Mouse (Mus musculus) spleen, postnatal 4 days (tissue): ENCODE measurements around the gene Vpreb3.
A peak's percentile ranks its signal among the peaks of the same experiment; 100 is the strongest.

ENCODE experiments used
- DNase-seq, 2 experiments: peaks; one replicate each; pipeline ENCODE4 v3.0.0; 2022; ENCODE audit warnings: low spot score in 2 of 2

Gene Vpreb3

DNA sequence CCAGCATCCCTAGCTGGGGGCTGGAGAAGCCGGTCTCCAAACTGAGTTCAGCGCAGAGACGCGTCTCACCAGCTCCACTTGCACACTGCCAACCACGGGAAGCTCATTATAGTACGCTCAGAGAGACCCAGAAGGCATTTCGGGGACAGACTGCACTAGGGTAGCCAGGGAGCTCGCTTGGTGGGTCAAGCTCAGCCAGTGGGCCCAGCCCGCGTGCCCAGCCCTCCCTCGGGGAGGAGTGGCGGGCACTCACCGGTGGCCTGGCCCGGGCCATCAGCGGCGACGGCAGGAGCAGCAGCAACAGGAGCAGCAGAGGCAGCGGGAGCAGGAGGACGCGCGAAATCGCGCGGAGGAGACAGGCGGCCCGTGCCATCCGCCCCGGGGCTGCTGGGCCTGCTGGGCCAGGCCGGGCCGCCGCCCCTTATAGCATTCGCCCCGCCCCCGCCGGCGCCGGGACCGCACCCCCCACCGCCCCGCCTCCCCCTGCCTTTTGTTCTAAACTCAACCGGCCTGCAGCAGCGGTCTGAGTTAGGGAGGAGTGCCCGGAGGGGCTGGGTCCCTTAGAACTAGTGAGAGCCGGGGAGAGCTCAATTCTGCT lies 10.7 kb upstream of the Vpreb3 start:
- peak; percentile 46 to 80 for DNase-seq

DNA sequence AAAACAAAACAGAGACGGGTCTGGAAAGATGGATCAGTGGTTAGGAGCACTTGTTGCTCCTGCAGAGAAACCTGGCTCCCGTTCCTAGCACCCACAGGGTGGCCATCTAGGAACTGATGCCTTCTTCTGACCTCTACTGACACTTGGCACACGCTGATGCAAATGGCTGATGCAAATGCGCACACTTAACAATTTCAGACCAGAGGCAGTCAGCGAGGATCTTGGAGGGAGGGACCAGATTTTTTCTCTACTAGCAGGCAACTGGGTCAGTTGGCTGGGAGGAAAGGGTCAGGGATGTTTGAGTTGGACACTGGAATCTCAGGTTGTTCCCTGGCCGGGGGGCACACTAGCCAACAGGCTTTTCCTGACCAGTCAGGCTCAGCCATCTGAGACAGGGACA lies 10.0 kb upstream of the Vpreb3 start, which contains the start of gene Chchd10:
Gene Chchd10 (plus strand): TSS at position 240 of the 400 bp plus-strand sequence.
- DNase-seq = no peak

DNA sequence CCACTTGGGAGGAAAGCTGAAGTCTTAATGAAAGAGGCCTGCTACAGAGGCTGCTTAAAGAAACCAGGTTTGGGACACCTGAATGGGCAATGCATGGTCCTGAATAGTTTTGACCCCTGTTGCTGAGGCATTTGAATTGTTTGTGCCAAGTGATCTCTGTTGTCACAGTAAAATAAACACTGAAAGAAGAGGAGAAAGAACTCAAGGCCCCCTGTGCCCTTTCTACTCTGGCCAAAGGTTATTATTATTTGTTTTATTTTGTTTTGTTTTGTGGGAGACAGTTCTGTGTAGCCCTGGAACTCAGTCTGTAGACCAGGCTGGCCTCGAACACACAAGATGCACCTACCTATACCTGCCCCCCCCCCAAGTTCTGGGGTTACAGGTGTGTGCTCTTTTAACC lies 7.9 kb upstream of the Vpreb3 start:
- no peak for DNase-seq

DNA sequence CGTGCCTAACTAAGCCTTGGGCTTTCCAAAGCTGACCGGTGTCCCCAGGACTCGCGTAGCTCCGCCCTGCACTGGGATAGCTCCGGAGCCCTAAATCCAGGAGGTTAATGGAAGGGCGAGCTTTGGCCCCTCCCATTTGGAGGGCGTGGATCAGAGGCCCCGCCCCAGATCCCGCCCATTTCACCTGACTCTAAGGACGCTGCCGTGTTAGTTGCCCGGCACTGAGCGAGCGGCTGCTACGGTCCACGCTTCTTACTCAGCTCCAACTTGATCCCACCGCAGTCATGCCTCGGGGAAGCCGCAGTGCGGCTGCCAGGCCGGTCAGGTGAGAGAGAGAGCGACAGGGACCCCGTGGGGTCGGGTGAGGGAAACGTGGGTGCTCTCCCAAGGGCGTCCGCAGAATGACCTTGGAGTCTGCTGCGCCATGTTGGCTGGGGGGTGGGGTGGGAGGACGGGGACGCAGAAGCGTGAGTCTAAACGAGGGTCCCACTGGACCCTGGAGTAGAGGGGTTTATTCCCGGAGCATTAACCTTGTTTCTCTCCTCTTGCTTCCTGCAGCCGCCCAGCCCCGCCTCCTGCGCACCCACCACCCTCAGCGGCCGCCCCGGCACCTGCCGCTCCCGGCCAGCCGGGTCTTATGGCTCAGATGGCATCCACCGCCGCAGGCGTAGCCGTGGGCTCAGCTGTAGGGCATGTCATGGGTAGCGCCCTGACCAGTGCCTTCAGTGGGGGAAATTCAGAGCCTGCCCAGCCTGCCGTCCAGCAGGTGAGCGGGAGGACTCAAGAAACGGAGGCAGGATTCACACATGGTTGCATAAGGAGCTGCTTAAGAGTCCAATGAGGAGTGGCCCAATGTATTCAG lies 6.9 kb upstream of the Vpreb3 start, which contains the start of gene Mmp11:
Gene Mmp11 (minus strand): TSS at position 817 of the 862 bp plus-strand sequence.
- peak; percentile 73 to 86 for DNase-seq

DNA sequence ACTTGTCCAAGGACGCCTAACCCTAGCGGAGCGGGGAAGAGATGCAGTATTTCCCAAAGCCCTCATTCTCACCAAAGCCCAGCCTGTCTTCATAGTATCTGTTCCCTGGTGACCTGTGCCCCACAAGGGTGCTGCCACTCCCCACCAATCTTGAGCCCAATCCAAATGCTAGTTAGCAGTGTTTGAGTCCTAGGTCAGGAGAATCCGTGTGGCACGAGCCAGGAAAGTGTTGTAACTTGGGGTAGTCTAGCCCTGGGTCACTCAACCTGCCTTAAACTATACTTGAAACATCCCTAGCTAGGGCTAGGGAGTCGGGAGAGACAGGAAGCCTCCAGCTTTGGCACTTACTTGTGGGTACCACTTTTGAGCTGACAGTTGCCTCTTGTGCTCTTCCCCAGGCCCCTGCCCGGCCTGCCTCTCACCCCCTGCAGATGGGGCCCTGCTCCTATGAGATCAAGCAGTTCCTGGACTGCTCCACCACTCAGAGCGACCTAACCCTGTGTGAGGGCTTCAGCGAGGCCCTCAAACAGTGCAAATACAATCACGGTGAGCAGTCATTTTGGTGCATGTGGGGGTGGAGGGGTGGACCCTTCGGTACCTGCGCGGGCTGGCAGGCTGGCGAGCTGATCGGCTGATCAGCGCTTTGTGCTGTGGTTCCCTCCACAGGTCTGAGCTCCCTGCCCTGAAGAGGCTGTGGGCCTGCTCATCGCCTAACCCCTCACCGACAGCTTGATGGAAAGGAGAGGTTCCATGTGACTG lies 5.8 kb upstream of the Vpreb3 start:
- DNase-seq = peak; percentile 30 to 70

DNA sequence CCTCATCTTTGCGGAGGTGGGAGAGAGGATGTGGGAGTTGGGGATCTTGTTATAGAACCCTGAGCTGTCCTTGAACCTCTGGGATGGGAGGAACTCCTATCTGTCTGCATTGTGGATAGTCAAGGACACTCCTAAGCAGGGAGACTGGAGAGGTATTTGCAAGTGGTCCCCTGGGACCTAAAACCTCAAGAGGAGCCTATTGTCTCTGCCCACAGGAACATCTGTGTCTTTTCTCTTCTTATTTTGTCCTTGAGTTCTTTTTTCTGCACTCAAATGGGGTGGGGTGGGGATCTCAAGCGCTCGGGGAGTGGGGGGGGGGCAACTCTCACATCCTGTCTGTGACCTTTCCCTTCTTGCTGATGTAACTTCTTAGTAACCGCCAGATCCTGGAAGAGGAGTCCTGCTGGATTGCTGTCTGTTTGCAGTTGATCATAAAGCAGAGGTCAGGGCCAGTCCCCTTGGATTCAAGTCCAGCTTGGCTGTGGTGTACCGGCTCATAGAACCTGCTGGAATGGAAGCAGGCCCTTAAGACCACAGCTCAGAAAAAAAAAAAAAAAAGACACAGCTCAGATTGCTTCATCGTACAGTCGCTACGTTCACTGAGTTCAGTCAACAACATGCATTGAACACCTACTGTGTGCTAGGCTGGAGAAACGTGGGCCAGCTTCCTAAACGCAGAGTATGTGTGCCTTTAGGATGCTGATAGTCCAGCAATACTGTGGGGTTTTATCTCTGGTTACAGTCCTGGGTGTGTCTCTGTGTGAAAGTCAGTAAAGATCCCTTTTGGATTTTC lies 4.8 kb upstream of the Vpreb3 start:
- peak in 1 of 2 experiments; percentile 34 for DNase-seq

DNA sequence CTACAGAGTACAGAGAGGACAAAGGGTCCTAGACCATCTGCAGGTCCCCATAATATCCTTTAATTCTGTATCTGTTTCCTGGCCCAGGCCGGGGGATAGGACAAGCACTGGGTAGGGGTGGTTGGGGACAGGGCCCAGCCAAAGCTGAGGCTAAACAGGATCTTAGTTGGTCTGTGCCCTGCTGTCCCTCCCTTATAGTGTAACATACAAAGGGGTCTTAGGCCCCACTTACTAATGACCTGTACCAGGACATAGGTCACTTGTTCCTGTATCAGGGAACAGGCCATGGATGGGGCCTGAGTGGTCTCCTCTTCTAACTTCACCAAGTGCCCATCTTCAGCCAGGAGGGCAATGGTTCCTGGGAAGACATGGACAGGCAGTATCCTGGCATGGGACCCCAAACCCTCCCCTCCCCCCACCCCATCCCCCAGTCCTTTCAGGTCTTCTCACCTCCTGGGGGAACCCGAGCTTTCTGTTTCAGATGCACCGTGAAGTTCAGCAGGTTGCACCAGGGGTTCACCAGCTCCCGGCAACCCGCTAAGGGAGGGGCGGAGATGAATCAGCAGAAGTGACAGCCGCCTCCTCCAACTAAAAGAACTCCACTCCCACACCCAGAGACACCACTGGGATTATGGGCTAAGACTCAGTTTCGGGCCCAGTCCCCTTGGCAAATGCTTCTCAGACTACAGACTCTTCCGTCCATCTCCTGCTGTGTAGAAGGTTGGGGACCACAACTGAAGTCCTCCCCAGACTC lies 3.2 kb upstream of the Vpreb3 start:
- peak; percentile 75 to 84 for DNase-seq

DNA sequence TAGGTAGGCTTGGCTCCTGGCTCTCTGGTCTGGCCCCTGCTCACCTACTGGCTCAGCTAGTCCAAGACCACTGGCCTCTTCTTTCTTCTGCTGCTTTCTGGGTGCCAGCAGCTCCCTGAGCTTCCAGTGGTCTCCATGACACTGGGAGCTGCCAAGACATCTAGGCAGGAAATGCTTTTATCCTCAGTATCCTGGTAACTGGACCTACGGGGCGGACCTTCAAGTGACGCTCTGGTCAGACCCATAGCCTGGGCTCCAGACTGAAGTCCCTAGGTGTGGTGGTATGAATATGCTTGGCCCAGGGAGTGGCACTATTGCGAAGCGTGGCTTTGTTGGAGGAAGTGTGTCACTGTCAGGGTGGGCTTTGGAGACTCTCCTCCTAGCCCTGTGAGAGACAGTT lies 2.3 kb upstream of the Vpreb3 start, which contains the start of gene Gm867:
Gene Gm867 (minus strand): TSS at position 153 of the 400 bp plus-strand sequence.
- DNase-seq = no peak

DNA sequence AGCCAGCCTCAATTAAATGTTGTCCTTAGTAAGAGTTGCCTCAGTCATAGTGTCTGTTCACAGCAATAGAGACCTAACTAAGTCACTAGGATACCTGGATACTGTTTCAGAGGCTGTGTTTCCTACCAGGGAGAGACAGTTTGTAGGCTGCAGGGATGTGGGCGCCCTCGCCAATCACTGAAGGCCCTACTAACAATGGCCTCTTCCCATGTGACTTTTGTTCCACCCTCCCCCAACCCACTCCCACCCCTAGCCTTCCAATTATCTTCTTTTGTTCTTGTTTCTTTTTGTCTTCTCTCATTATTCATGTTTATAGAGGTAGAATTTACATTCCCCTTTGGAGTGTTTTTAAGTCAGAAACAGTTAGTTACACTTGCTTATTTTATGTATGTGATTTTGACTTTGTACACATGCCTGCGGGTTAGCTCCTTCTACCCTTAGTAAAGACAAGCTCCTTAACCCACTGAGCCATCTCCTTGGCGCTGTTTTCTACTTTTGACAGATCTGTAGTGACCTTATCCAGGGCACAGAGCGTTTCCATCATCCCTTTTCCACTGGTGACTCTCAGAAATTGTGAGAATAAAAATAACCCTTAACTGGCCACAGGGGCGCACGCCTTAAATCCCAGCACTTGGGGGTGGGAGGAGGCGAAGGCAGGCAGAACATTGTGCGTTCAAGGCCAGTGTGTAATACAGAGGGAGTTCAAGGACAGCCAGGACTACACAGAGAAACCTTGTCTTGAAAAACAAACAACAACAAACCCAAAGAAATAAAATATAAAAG lies 1.6 kb upstream of the Vpreb3 start:
- no peak for DNase-seq

DNA sequence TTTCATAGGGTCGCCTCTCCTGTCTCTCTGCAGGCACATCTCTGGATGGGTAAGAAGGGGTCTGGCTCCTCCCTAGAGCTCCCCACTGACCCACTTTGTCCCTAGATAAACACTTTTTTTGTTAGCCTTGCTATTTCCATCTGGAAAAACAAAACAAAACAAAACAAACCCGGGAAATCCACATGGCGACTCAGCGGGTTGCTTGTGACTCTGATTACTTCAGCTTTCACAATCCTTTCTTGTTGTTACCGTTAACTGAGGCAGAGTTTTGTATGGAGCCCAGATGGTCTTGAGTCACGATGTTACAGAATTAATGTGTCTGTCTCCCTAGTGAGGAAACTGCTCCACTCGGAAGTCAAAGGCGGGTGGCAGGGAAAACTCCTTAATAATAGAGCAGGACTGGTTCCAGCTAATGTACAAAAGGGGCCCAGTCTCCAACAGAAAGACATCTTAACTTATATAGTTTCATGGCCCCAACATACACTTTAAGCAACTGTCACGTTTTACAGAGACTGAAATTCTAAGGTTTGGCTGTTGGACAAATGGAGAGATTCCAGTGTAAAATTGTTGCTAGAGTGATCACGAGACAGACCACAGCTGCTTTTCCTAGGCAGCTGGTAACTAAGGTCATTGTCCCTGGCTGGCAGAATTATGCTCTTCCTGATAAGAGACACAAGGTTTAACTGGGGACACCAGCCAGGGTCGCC lies 1.4 kb downstream of the Vpreb3 start:
- DNase-seq = no peak

DNA sequence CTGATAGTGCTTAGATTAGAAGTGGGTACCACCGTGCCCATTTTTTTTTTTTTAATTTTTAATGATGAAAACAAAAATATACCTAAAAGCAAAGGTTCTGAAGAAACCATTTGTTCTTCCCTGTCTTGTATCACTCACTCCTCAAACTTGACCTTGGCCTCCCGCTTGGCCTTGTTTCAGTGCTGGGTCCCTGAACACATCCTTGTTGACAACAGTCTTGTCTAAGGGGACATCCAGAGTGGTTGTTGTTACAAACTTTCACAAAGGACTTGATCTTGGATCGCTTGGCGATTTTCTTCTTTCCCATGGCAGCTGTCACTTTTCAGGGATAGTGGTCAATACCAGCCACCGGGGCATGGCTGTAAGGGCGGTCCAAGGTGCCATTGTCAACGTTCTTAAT lies 2.4 kb downstream of the Vpreb3 start:
- DNase-seq = no peak

DNA sequence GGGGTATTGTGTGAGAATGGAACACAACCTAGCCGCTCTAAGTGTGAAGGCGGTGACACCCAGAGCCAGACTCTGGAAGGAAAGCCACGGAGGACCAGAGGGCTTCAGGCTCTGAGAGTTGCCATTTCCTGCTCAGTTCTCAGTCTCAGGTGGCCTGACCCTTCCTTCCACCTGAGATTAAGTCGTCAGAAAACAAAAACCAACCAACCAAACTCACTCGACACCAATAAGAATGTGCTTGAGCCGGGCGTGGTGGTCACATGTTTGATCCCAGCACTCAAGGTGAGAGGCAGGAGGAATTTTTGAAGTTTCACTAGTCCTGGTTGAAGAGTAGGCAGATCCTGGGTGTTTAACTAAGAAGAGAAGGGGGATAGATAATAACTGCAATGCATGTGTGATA lies 3.0 kb downstream of the Vpreb3 start:
- no peak for DNase-seq

DNA sequence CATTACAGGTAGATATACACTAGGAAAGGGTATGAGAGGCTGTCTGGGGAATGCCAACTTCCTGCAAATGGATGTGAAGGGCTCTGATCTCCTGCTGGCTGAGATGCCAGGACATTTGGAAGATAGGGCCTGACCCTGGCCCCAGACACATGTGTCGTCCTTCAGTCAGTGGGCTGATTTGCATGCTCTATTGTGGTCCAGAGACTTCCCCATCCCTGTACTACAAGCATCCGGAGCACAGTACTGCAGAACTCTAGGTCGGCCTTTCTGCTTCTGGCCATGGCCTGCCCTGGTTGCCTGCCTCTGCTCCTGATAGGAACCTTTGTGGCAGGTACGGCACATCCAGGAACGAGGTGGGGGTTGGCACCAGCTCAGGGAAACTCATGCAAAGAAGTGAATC lies 5.2 kb downstream of the Vpreb3 start:
- no peak for DNase-seq

DNA sequence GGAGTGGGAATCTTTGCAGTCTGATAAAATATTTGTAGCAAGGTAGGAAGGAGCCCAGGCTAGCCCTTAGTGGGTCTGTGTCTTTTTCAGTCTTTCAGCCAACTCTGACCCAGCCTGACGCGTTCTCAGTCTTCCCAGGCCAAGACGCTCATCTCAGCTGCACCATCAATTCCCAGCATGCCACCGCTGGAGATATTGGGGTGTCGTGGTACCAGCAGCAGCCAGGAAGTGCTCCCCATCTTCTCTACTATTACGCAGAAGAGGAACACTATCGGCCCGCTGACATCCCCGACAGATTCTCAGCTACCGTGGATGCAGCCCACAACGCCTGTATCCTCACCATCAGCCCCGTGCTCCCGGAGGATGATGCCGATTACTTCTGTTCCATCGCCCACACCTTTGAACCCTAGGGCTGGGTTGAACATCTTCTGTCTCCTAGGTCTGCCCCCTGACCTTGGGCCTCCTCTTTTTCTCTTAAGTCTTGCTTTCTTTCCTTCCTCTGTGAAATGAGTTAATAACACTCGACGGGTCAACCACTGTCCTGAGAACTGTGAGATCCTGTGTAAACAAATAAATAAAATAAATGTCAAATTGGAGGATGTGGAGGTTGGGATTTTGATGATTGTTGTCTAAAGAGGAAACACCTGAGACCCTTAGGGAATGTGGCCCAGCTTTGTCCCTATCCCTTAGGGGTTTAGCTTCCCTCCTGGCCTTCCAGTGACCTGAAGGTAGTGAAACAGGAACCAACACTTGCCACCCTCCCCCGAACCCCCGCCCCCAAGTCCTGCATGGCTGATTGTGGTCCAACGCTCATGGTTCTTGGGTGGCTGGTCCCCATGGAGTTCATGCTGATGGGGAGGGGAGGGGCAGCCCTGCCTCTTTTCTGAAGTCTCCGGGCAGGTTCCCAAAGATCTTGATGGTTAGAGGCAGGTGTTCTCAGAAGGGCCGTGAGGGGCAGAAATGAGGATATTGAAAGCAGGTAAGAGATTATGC lies 6.5 kb downstream of the Vpreb3 start:
- peak; percentile 52 to 69 for DNase-seq

DNA sequence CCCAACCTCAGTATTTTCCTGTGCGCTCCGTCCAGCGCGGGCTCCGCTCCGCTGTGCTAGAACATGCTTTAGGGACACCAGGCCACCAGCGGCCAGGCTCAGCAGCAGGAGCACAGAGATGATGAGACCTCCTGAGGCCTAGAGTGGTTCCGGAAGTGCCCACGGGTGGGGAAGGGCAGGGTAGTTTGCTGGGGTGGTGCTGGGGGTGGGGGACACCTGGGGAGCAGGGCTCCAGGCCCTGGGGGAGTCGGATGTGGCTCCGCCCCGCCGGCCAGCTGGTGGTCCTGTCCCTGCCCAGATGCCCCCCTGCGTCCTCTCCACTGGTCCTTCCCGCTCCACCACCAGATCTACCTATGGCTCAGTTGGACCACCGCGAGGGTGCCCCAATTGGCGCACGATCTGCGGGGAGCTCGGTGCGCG lies 7.9 kb downstream of the Vpreb3 start:
- DNase-seq = peak; percentile 50 to 71

DNA sequence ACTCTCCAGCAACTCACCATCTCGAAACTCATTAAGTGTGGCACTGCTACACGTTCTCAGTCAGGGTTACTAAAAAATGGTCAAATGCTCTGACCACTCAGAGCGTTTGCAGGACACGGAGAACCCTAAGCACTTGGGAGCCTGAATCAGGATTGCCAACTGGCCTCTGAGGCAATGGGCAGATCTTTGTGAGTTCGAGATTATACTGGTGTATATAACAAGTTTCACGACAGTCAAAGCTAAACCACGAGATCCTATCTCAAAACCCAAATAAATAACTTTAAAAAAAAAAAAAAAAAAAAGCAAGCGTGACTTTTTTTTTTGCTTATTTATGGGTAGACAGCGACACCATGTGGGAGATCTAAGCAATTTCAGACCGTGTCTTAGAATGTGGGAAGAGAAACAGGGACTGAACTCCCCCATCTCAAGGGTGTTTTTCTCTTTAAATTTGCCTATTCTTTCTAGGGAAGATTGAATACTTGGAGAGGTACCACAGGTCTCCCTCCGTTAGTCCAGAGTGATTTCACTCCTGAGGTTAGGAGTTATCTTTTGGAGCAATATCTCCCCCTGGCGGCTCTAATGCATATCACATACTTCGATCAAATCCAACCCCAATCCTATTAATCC lies 8.7 kb downstream of the Vpreb3 start:
- DNase-seq = peak in 1 of 2 experiments; percentile 70

DNA sequence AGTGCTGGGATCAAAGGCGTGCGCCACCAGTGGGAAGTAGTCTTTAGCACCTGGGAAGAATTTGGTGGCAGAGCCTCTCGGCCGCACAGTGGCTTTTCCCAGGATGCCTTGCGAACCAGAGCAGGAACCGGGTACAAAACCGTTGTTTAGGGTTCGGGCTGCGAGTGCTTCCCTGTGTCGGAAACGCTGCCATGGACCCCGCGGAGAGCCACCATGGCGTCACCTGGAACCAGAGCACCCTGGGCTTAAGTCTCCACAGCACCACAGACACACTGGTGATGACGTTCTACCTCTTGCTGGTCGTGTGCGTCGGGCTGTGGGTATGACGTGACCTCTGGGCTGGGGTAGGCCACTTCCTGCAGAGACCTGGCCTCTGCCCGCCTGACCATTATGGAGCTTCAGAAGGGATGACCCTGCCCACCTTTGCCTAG lies 11.5 kb downstream of the Vpreb3 start, which contains the start of gene Gm5134:
Gene Gm5134 (plus strand): TSS at position 134 of the 431 bp plus-strand sequence.
- no peak for DNase-seq
